Mouse (Mus musculus) MEL (cell line): ENCODE results near the gene Gipr. TPM values are rescaled to one million over a fixed set of nuclear protein-coding genes. Genes with fewer than 3 reads are reported as not detected.

Experiments
- DNase-seq: peaks from one replicate; pipeline ENCODE4 v3.0.0; 2011; ENCODE audit warnings: low read depth, low spot score
- H3K27ac ChIP-seq: 2 replicates; pipeline ENCODE4 v1.5.1; 2012; ENCODE audit warnings: low read depth, mild to moderate bottlenecking, control low read depth, low read length, moderate library complexity; ENCODE audit not compliant: control insufficient read depth
- H3K27me3 ChIP-seq, 2 experiments: fragments of 150-350 bp in 1 of 2; sonication (generic) in 1 of 2; 2 replicates each; pipeline ENCODE4 v1.6.1; 2012; ENCODE audit warnings: low read length in 2 of 2, mild to moderate bottlenecking in 2 of 2, improper control_type of control experiment in 1 of 2, moderate library complexity in 1 of 2; ENCODE audit not compliant: insufficient read depth in 2 of 2, control insufficient read depth in 1 of 2
- H3K36me3 ChIP-seq, 2 experiments: 2 replicates each; pipeline ENCODE4 v1.6.1; 2012 to 2014; ENCODE audit warnings: low read length in 2 of 2, improper control_type of control experiment in 1 of 2, inconsistent platforms in 1 of 2, mild to moderate bottlenecking in 1 of 2; ENCODE audit not compliant: insufficient read depth in 2 of 2, control insufficient read depth in 1 of 2
- H3K4me1 ChIP-seq, 2 experiments: fragments of 150-350 bp in 1 of 2; sonication (generic) in 1 of 2; 2 replicates each; pipeline ENCODE4 v1.6.1; 2012; ENCODE audit warnings: low read length in 2 of 2, improper control_type of control experiment in 1 of 2, mild to moderate bottlenecking in 1 of 2; ENCODE audit not compliant: insufficient read depth in 2 of 2, control insufficient read depth in 1 of 2
- H3K4me3 ChIP-seq, 2 experiments: fragments of 150-350 bp in 1 of 2; sonication (generic) in 1 of 2; 2 replicates each; pipeline ENCODE4 v1.5.1; 2012; ENCODE audit warnings: low read depth in 2 of 2, low read length in 2 of 2, mild to moderate bottlenecking in 2 of 2, moderate library complexity in 2 of 2, control low read depth in 1 of 2, improper control_type of control experiment in 1 of 2; ENCODE audit not compliant: control insufficient read depth in 1 of 2, insufficient read depth in 1 of 2
- H3K79me2 ChIP-seq: 2 replicates; pipeline ENCODE4 v1.6.1; 2012; ENCODE audit warnings: mild to moderate bottlenecking, low read length, moderate library complexity; ENCODE audit not compliant: control insufficient read depth, poor library complexity, insufficient read depth
- H3K9ac ChIP-seq: 2 replicates; pipeline ENCODE4 v1.6.1; 2012; ENCODE audit warnings: low read depth, mild to moderate bottlenecking, control low read depth, low read length, moderate library complexity; ENCODE audit not compliant: control insufficient read depth, poor library complexity, severe bottlenecking
- H3K9me3 ChIP-seq: fragments of 150-350 bp; sonication (generic); replicated peaks from 2 replicates; pipeline ENCODE4 v1.6.1; 2012; ENCODE audit warnings: mild to moderate bottlenecking, low read length, improper control_type of control experiment, moderate library complexity; ENCODE audit not compliant: insufficient read depth
- CTCF ChIP-seq, 3 experiments: IDR thresholded peaks in 2 of 3; conservative IDR thresholded peaks in 1 of 3; 2 replicates each; pipeline ENCODE4 v1.5.1; 2011 to 2012; ENCODE audit warnings: low read length in 3 of 3, low read depth in 2 of 3, mild to moderate bottlenecking in 2 of 3, improper control_type of control experiment in 1 of 3, inconsistent platforms in 1 of 3, mixed read lengths in 1 of 3, moderate library complexity in 1 of 3; ENCODE audit not compliant: control insufficient read depth in 1 of 3, insufficient read depth in 1 of 3, poor library complexity in 1 of 3, severe bottlenecking in 1 of 3
- E2F4 ChIP-seq: IDR thresholded peaks from 2 replicates; pipeline ENCODE4 v1.6.1; 2011; ENCODE audit warnings: low read depth, low read length, improper control_type of control experiment, borderline replicate concordance
- EP300 ChIP-seq, 2 experiments: IDR thresholded peaks; 2 replicates each; pipeline ENCODE4 v1.6.1; 2011; ENCODE audit warnings: improper control_type of control experiment in 2 of 2, low read length in 2 of 2, low read depth in 1 of 2, mild to moderate bottlenecking in 1 of 2
- ETS1 ChIP-seq: IDR thresholded peaks from 2 replicates; pipeline ENCODE4 v1.6.1; 2012; ENCODE audit warnings: low read depth, mild to moderate bottlenecking, inconsistent platforms, low read length, improper control_type of control experiment, moderate library complexity
- HCFC1 ChIP-seq: IDR thresholded peaks from 2 replicates; pipeline ENCODE4 v1.6.1; 2012; ENCODE audit warnings: low read depth, mild to moderate bottlenecking, inconsistent platforms, low read length, improper control_type of control experiment, moderate library complexity
- MAFK ChIP-seq: IDR thresholded peaks from 2 replicates; pipeline ENCODE4 v1.6.1; 2011; ENCODE audit warnings: low read depth, mild to moderate bottlenecking, low read length, improper control_type of control experiment, borderline replicate concordance
- MAX ChIP-seq: IDR thresholded peaks from 2 replicates; pipeline ENCODE4 v1.6.1; 2011; ENCODE audit warnings: low read length, improper control_type of control experiment
- MAZ ChIP-seq: IDR thresholded peaks from 2 replicates; pipeline ENCODE4 v1.6.1; 2012; ENCODE audit warnings: low read depth, mild to moderate bottlenecking, inconsistent platforms, low read length, improper control_type of control experiment
- MXI1 ChIP-seq: IDR thresholded peaks from 2 replicates; pipeline ENCODE4 v1.6.1; 2011; ENCODE audit warnings: mild to moderate bottlenecking, low read depth, low read length, improper control_type of control experiment
- MYC ChIP-seq: IDR thresholded peaks from 2 replicates; pipeline ENCODE4 v1.6.1; 2011; ENCODE audit warnings: low read depth, mild to moderate bottlenecking, low read length, improper control_type of control experiment, moderate library complexity
- NELFE ChIP-seq: IDR thresholded peaks from 2 replicates; pipeline ENCODE4 v1.6.1; 2011; ENCODE audit warnings: low read depth, low read length, improper control_type of control experiment
- NRF1 ChIP-seq: IDR thresholded peaks from 2 replicates; pipeline ENCODE4 v1.6.1; 2014; ENCODE audit warnings: low read depth, mild to moderate bottlenecking, inconsistent platforms, low read length, improper control_type of control experiment, moderate library complexity; ENCODE audit not compliant: poor library complexity, insufficient read depth, severe bottlenecking
- POLR2A ChIP-seq, 2 experiments: IDR thresholded peaks; 2 replicates each; pipeline ENCODE4 v1.6.1; 2011 to 2012; ENCODE audit warnings: low read length in 2 of 2, mild to moderate bottlenecking in 2 of 2, control low read depth in 1 of 2, improper control_type of control experiment in 1 of 2, low read depth in 1 of 2, moderate library complexity in 1 of 2; ENCODE audit not compliant: control insufficient read depth in 1 of 2, insufficient read depth in 1 of 2, poor library complexity in 1 of 2
- POLR2AphosphoS5 ChIP-seq: IDR thresholded peaks from 2 replicates; pipeline ENCODE4 v1.6.1; 2012; ENCODE audit warnings: low read depth, borderline replicate concordance, mild to moderate bottlenecking, inconsistent platforms, low read length, moderate library complexity, mixed read lengths
- SIN3A ChIP-seq: IDR thresholded peaks from 2 replicates; pipeline ENCODE4 v1.6.1; 2012; ENCODE audit warnings: low read length, improper control_type of control experiment, inconsistent platforms
- SMC3 ChIP-seq: IDR thresholded peaks from 2 replicates; pipeline ENCODE4 v1.6.1; 2011; ENCODE audit warnings: low read depth, low read length, improper control_type of control experiment
- TBP ChIP-seq: IDR thresholded peaks from 2 replicates; pipeline ENCODE4 v1.8.0; 2011; ENCODE audit warnings: low read depth, low read length, improper control_type of control experiment
- USF1 ChIP-seq: IDR thresholded peaks from 2 replicates; pipeline ENCODE4 v1.6.1; 2014; ENCODE audit warnings: low read depth, mild to moderate bottlenecking, inconsistent platforms, low read length, improper control_type of control experiment, moderate library complexity
- polyA plus RNA-seq, 2 experiments: library from polyadenylated mRNA; stranded (reverse) in 1 of 2; unstranded in 1 of 2; fragments of >175 nt in 1 of 2; fragments of >200 nt in 1 of 2; gene quantifications; 2 replicates each; pipeline versions ENCODE4 v1.2.1 to v1.2.4; 2012; ENCODE audit warnings: low replicate concordance in 2 of 2, low read depth in 1 of 2; ENCODE audit not compliant: insufficient read length in 2 of 2, insufficient read depth in 1 of 2, missing spikeins in 1 of 2
- total RNA-seq: library from RNA; depleted of rRNA; stranded (reverse); fragments of 300-350 nt; gene quantifications from 2 replicates; pipeline ENCODE4 v1.2.3, GENCODE M21; 2012

The Gipr gene
- total and polyA plus RNA-seq, 3 experiments = 0.65 to 2.1 TPM; not detected in 1

DNA sequence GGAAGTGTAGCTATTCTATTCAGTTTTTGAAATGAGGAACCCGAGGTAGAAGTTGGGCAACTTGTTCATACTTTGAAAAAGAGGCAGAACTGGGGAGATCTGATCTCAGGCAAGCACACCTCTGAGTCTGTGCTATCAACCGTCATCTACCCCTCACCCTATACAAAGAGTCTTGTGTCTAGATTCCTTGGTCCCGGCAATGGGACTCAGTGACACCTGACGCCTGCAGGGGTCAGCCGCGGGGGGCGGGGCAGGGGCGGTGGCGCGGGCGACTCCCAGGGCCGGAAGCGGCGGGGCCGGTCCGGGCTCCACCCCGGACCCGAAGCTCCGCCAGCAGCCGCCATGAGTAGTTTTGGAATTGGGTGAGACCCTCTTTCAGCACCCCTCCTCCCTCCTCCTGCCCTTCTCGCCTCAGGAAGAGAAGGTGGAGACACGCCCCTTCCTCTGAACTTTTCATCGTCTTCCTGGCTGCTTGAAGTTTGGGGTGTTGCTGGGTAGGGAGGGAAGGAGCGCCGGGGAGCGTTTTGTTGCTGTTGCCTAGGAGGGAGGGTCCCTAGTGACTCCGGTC lies 15.0 kb upstream of the Gipr start:
- DNase-seq = peak; percentile 89
- Histone ChIP-seq H3K9ac (peak overlapping the region; percentile 67), H3K79me2 (no peaks in the 10 kb centered on the region), H3K4me1 (peaks cover 9 to 28% of the 10 kb centered on the region in 2 experiments), H3K9me3 (no peaks in the 10 kb centered on the region), H3K36me3 (peaks cover 0 to 8% of the 10 kb centered on the region in 2 experiments; a peak in 2 of 4 replicates), H3K27ac (peak overlapping the region; percentile 77), H3K4me3 (peak overlapping the region; percentile 63 to 83), H3K27me3 (no peaks in the 10 kb centered on the region)
- peak in 1 of 2 experiments; percentile 11; a peak in 1 of 4 replicates for TF ChIP-seq EP300 (IDR thresholded peaks at IDR 0.05; ENCODE audit: low read depth in 1 of 2, low read length in 2 of 2)
- TF ChIP-seq SIN3A = peak; percentile 78
- TF ChIP-seq MAX = 0 out of 2 replicates have a peak, but pooled peaks have one; percentile 3
- peak; percentile 28 for TF ChIP-seq NELFE
- TF ChIP-seq CTCF (IDR thresholded peaks at IDR 0.05 in 2 of 3, conservative IDR thresholded peaks at IDR 0.05 in 1 of 3; ENCODE audit: control insufficient read depth in 1 of 3, insufficient read depth in 1 of 3, low read depth in 2 of 3, low read length in 3 of 3, poor library complexity in 1 of 3, severe bottlenecking in 1 of 3) = peak in 1 of 3 experiments; percentile 19; a peak in 1 of 6 replicates
- TF ChIP-seq MAFK = no peak
- no peak for TF ChIP-seq NRF1
- no peak for TF ChIP-seq POLR2AphosphoS5
- peak; percentile 79 for TF ChIP-seq MXI1
- TF ChIP-seq ETS1 = peak; percentile 39; the same call in 1 of the 2 replicates
- TF ChIP-seq MAZ = peak; percentile 73; the same call in 1 of the 2 replicates
- TF ChIP-seq POLR2A (IDR thresholded peaks at IDR 0.05; ENCODE audit: control insufficient read depth in 1 of 2, insufficient read depth in 1 of 2, low read depth in 1 of 2, low read length in 2 of 2, poor library complexity in 1 of 2) = peak; percentile 49 to 57; a peak in 2 of 4 replicates
- 0 out of 2 replicates have a peak, but pooled peaks have one; percentile 6 for TF ChIP-seq USF1
- TF ChIP-seq HCFC1 = peak; percentile 71
- TF ChIP-seq E2F4 = no peak
- TF ChIP-seq MYC = peak; percentile 23; the same call in 1 of the 2 replicates

DNA sequence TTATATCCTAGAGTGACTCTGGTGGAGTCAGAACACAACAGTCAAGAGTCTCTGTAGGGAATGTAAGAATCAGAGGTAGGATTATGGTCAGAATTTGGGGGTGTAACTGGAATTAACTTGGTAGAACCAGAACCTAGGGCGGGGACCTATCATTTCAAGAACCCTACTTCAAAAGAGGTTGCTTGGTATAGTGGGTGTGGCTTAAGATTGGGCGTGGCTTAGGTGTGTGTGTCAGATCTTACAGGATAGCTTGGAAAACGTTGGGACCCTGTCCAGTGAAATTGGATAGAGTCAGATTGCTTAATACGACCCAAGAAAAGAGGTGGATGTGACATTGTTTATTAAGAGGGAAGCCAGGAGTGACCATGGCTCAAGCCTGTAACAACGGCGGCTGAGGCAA lies 14.0 kb upstream of the Gipr start:
- H3K36me3 ChIP-seq = peaks cover 0 to 8% of the 10 kb centered on the region in 2 experiments; a peak in 2 of 4 replicates
- H3K9me3 ChIP-seq = no peaks in the 10 kb centered on the region
- peaks cover 9 to 28% of the 10 kb centered on the region in 2 experiments for H3K4me1 ChIP-seq
- peak overlapping the region; percentile 77 for H3K27ac ChIP-seq
- peak; percentile 84 for DNase-seq
- H3K9ac ChIP-seq = peak overlapping the region; percentile 68
- TF ChIP-seq MAZ (no peak), TBP (peak; percentile 40; the same call in 1 of the 2 replicates), SMC3 (no peak)
- no peaks in the 10 kb centered on the region for H3K79me2 ChIP-seq
- H3K4me3 ChIP-seq = peak overlapping the region; percentile 60 to 83
- H3K27me3 ChIP-seq = no peaks in the 10 kb centered on the region
